Mouse (Mus musculus): ENCODE data around the gene Hectd2. TPM values are rescaled to one million over a fixed set of nuclear protein-coding genes. Genes with fewer than 3 reads are reported as not detected.

The Hectd2 gene
- polyA plus RNA-seq (2015; fragmentation: Nextera tagmentation; extraction: Ambion mirVana) = 0.35 and 0.46 TPM in 2 replicates

- Histone ChIP-seq H3K36me3 (no peaks in the 10 kb centered on the region), H3K27ac (no peak within 1 kb of the TSS), H3K4me2 (peak within 1 kb of the TSS; percentile 96), H3K9me3 (replicated peaks) (no peaks in the 10 kb centered on the region), H3K4me1 (replicated peaks) (peaks cover 11% of the 10 kb centered on the region), H3K4me3 (replicated peaks) (peak within 1 kb of the TSS; percentile 74), H3K9ac (peak within 1 kb of the TSS; percentile 79), H3K27me3 (peaks cover 43% of the 10 kb centered on the region)
- peak; percentile 79 for ATAC-seq (ENCODE audit: low read depth)
- under 1% methylated on average over 37 of the region's 92 CpGs for WGBS (ENCODE audit: insufficient replicate concordance)
- DNase-seq = peak; percentile 17
Observed at GRCm38 (mm10) chr19:36554046-36554784, at the start of gene Hectd2. TSS of gene Hectd2 (plus strand) at chr19:36554639.

- 69% methylated on average over 2 of the region's 2 CpGs for WGBS (ENCODE audit: insufficient replicate concordance)
- Histone ChIP-seq H3K9ac (no peak overlapping the region), H3K4me2 (no peak overlapping the region), H3K27me3 (no peaks in the 10 kb centered on the region), H3K9me3 (replicated peaks) (no peaks in the 10 kb centered on the region), H3K27ac (no peak overlapping the region), H3K4me1 (replicated peaks) (no peaks in the 10 kb centered on the region), H3K4me3 (replicated peaks) (no peak overlapping the region), H3K36me3 (no peaks in the 10 kb centered on the region)
- ATAC-seq (ENCODE audit: low read depth) = no peak
- no peak for DNase-seq
Observed at GRCm38 (mm10) chr19:36504716-36505115, 49.7 kb upstream of the Hectd2 start.

- 32% methylated on average over 1 of the region's 1 CpGs for WGBS (ENCODE audit: insufficient replicate concordance)
- Histone ChIP-seq H3K9me3 (replicated peaks) (no peaks in the 10 kb centered on the region), H3K4me1 (replicated peaks) (peaks cover 30% of the 10 kb centered on the region), H3K27me3 (no peaks in the 10 kb centered on the region), H3K9ac (no peak overlapping the region), H3K4me2 (peak overlapping the region; percentile 25; the same call in 1 of the 2 replicates), H3K4me3 (replicated peaks) (no peak overlapping the region), H3K36me3 (no peaks in the 10 kb centered on the region), H3K27ac (peak overlapping the region; percentile 13; the same call in 1 of the 2 replicates)
- DNase-seq (no peak), ATAC-seq (ENCODE audit: low read depth) (peak; percentile 74)
Observed at GRCm38 (mm10) chr19:36511305-36511704, 43.1 kb upstream of the Hectd2 start.

GRCm38 (mm10) chr19:36518461-36518860 is 36.0 kb upstream of the Hectd2 start:
- H3K9me3 ChIP-seq (replicated peaks) = no peaks in the 10 kb centered on the region
- no peak overlapping the region for H3K9ac ChIP-seq
- ATAC-seq (ENCODE audit: low read depth) (no peak), DNase-seq (no peak)
- 35% methylated on average over 2 of the region's 2 CpGs for WGBS (ENCODE audit: insufficient replicate concordance)
- H3K4me2 ChIP-seq = no peak overlapping the region
- no peaks in the 10 kb centered on the region for H3K36me3 ChIP-seq
- no peak overlapping the region for H3K27ac ChIP-seq
- no peaks in the 10 kb centered on the region for H3K27me3 ChIP-seq
- H3K4me1 ChIP-seq (replicated peaks) = peaks cover 33% of the 10 kb centered on the region
- no peak overlapping the region for H3K4me3 ChIP-seq (replicated peaks)

GRCm38 (mm10) chr19:36521568-36521967 is 32.9 kb upstream of the Hectd2 start:
- WGBS (ENCODE audit: insufficient replicate concordance) = 65% methylated on average over 2 of the region's 2 CpGs
- no peaks in the 10 kb centered on the region for H3K27me3 ChIP-seq
- ATAC-seq (ENCODE audit: low read depth) (no peak), DNase-seq (no peak)
- no peak overlapping the region for H3K4me2 ChIP-seq
- H3K36me3 ChIP-seq = no peaks in the 10 kb centered on the region
- H3K9me3 ChIP-seq (replicated peaks) = no peaks in the 10 kb centered on the region
- H3K4me3 ChIP-seq (replicated peaks) = no peak overlapping the region
- no peak overlapping the region for H3K9ac ChIP-seq
- H3K27ac ChIP-seq = no peak overlapping the region
- peaks cover 17% of the 10 kb centered on the region for H3K4me1 ChIP-seq (replicated peaks)

- H3K4me2 ChIP-seq = no peak overlapping the region
- no peak overlapping the region for H3K27ac ChIP-seq
- H3K27me3 ChIP-seq = no peaks in the 10 kb centered on the region
- DNase-seq (no peak), ATAC-seq (ENCODE audit: low read depth) (no peak)
- peaks cover 15% of the 10 kb centered on the region for H3K4me1 ChIP-seq (replicated peaks)
- 21% methylated on average over 3 of the region's 3 CpGs for WGBS (ENCODE audit: insufficient replicate concordance)
- H3K4me3 ChIP-seq (replicated peaks) = no peak overlapping the region
- H3K9ac ChIP-seq = no peak overlapping the region
- no peaks in the 10 kb centered on the region for H3K36me3 ChIP-seq
- no peaks in the 10 kb centered on the region for H3K9me3 ChIP-seq (replicated peaks)
Observed at GRCm38 (mm10) chr19:36522558-36523195, 31.8 kb upstream of the Hectd2 start.

- Histone ChIP-seq H3K9me3 (replicated peaks) (no peaks in the 10 kb centered on the region), H3K4me3 (replicated peaks) (no peak overlapping the region), H3K9ac (no peak overlapping the region), H3K36me3 (no peaks in the 10 kb centered on the region), H3K27ac (no peak overlapping the region), H3K27me3 (no peaks in the 10 kb centered on the region), H3K4me1 (replicated peaks) (peaks cover 5% of the 10 kb centered on the region; the same call in 1 of the 2 replicates), H3K4me2 (no peak overlapping the region)
- ATAC-seq (ENCODE audit: low read depth) (no peak), DNase-seq (no peak)
Observed at GRCm38 (mm10) chr19:36525071-36525470, 29.4 kb upstream of the Hectd2 start.

GRCm38 (mm10) chr19:36533082-36533481 is 21.4 kb upstream of the Hectd2 start:
- H3K36me3 ChIP-seq = no peaks in the 10 kb centered on the region
- peaks cover 13% of the 10 kb centered on the region for H3K27me3 ChIP-seq
- peaks cover 19% of the 10 kb centered on the region for H3K4me1 ChIP-seq (replicated peaks)
- no peaks in the 10 kb centered on the region for H3K9me3 ChIP-seq (replicated peaks)
- H3K27ac ChIP-seq = no peak overlapping the region
- no peak overlapping the region for H3K4me3 ChIP-seq (replicated peaks)
- ATAC-seq (ENCODE audit: low read depth) = no peak
- H3K4me2 ChIP-seq = no peak overlapping the region
- no peak for DNase-seq
- no peak overlapping the region for H3K9ac ChIP-seq
- 42% methylated on average over 5 of the region's 5 CpGs for WGBS (ENCODE audit: insufficient replicate concordance)

GRCm38 (mm10) chr19:36534011-36534765 is 20.3 kb upstream of the Hectd2 start:
- no peaks in the 10 kb centered on the region for H3K36me3 ChIP-seq
- peak overlapping the region; percentile 30 for H3K4me2 ChIP-seq
- DNase-seq (no peak), ATAC-seq (ENCODE audit: low read depth) (peak; percentile 31; the same call in 1 of the 2 replicates)
- H3K27me3 ChIP-seq = peaks cover 13% of the 10 kb centered on the region
- no peak overlapping the region for H3K27ac ChIP-seq
- no peak overlapping the region for H3K4me3 ChIP-seq (replicated peaks)
- H3K9ac ChIP-seq = no peak overlapping the region
- peaks cover 19% of the 10 kb centered on the region for H3K4me1 ChIP-seq (replicated peaks)
- H3K9me3 ChIP-seq (replicated peaks) = no peaks in the 10 kb centered on the region
- WGBS (ENCODE audit: insufficient replicate concordance) = 16% methylated on average over 17 of the region's 17 CpGs

- H3K27me3 ChIP-seq = peaks cover 13% of the 10 kb centered on the region
- H3K9me3 ChIP-seq (replicated peaks) = no peaks in the 10 kb centered on the region
- no peak for ATAC-seq (ENCODE audit: low read depth)
- H3K4me2 ChIP-seq = peak overlapping the region; percentile 30; the same call in 1 of the 2 replicates
- no peak overlapping the region for H3K27ac ChIP-seq
- H3K4me3 ChIP-seq (replicated peaks) = no peak overlapping the region
- peaks cover 19% of the 10 kb centered on the region for H3K4me1 ChIP-seq (replicated peaks)
- H3K9ac ChIP-seq = no peak overlapping the region
- WGBS (ENCODE audit: insufficient replicate concordance) = 47% methylated on average over 8 of the region's 8 CpGs
- DNase-seq = no peak
- H3K36me3 ChIP-seq = no peaks in the 10 kb centered on the region
Observed at GRCm38 (mm10) chr19:36534766-36535140, 19.7 kb upstream of the Hectd2 start.

- DNase-seq = no peak
- Histone ChIP-seq H3K27ac (no peak overlapping the region), H3K4me1 (replicated peaks) (peaks cover 19% of the 10 kb centered on the region), H3K27me3 (peaks cover 13% of the 10 kb centered on the region), H3K4me3 (replicated peaks) (no peak overlapping the region), H3K9me3 (replicated peaks) (no peaks in the 10 kb centered on the region), H3K4me2 (no peak overlapping the region), H3K36me3 (no peaks in the 10 kb centered on the region), H3K9ac (no peak overlapping the region)
- 59% methylated on average over 2 of the region's 2 CpGs for WGBS (ENCODE audit: insufficient replicate concordance)
- no peak for ATAC-seq (ENCODE audit: low read depth)
Observed at GRCm38 (mm10) chr19:36535186-36535585, 19.3 kb upstream of the Hectd2 start.
